Mouse (Mus musculus) embryonic facial prominence, embryonic 14.5 days (tissue): ENCODE results near the gene Calr. TPM values are rescaled to one million over a fixed set of nuclear protein-coding genes. Genes with fewer than 3 reads are reported as not detected.

ENCODE experiments used
- ATAC-seq: fragments of 200-750 bp; cut with Nextera tagmentation; 2 replicates; pipeline ENCODE4 v1.8.0; 2017; ENCODE audit warnings: low read depth, moderate number of reproducible peaks, moderate TSS enrichment
- DNase-seq: peaks from one replicate; pipeline ENCODE4 v3.0.0-alpha.2; 2015; ENCODE audit warnings: low spot score
- H3K27ac ChIP-seq: fragments of 300-500 bp; sonication (generic); replicated peaks from 2 replicates; pipeline ENCODE4 v1.5.1; 2014; ENCODE audit warnings: low read depth, mild to moderate bottlenecking, low read length, moderate library complexity
- H3K27me3 ChIP-seq: fragments of 300-500 bp; sonication (generic); replicated peaks from 2 replicates; pipeline ENCODE4 v1.6.1; 2014; ENCODE audit warnings: low read length; ENCODE audit not compliant: control insufficient read depth, insufficient read depth
- H3K36me3 ChIP-seq: fragments of 300-500 bp; sonication (generic); 2 replicates; pipeline ENCODE4 v1.6.1; 2014; ENCODE audit warnings: low read length, mixed read lengths; ENCODE audit not compliant: control insufficient read depth, insufficient read depth
- H3K4me1 ChIP-seq: fragments of 300-500 bp; sonication (generic); 2 replicates; pipeline ENCODE4 v1.6.1; 2014; ENCODE audit warnings: antibody characterized with exemption, low read length; ENCODE audit not compliant: control insufficient read depth, insufficient read depth
- H3K4me2 ChIP-seq: fragments of 300-500 bp; sonication (generic); 2 replicates; pipeline ENCODE4 v1.6.1; 2014; ENCODE audit warnings: low read depth, mild to moderate bottlenecking, low read length, moderate library complexity, mixed read lengths
- H3K4me3 ChIP-seq: fragments of 300-500 bp; sonication (generic); 2 replicates; pipeline ENCODE4 v1.5.1; 2014; ENCODE audit warnings: low read depth, mild to moderate bottlenecking, low read length
- H3K9ac ChIP-seq: fragments of 300-500 bp; sonication (generic); 2 replicates; pipeline ENCODE4 v1.6.1; 2014; ENCODE audit warnings: low read depth, mild to moderate bottlenecking, low read length, moderate library complexity, mixed read lengths
- H3K9me3 ChIP-seq: fragments of 300-500 bp; sonication (generic); 2 replicates; pipeline ENCODE4 v1.6.1; 2016; ENCODE audit warnings: low read length; ENCODE audit not compliant: control insufficient read depth
- WGBS: fragments of 180-500 bp; shearing (Covaris S2); extraction: QIAGEN DNeasy Blood & Tissue Kit; methylation state at CpG from one replicate; pipeline ENCODE4 v1.1.7; 2014; 5-methylcytosine and 5-hydroxymethylcytosine counted together
- polyA plus RNA-seq: library from polyadenylated mRNA; unstranded; fragments of >200 nt; fragmentation: Nextera tagmentation; extraction: Ambion mirVana; gene quantifications from 2 replicates; pipeline ENCODE4 v1.2.1, GENCODE M21; 2014

Gene Calr
- polyA plus RNA-seq, 1 experiment from 2014 or later = 891 TPM

GRCm38 (mm10) chr8:84847684-84848435 lies 1.1 kb upstream of the Calr start:
- peak overlapping the region; percentile 73 for H3K9ac ChIP-seq
- no peak for DNase-seq
- 43% methylated on average over 6 of the region's 6 CpGs for WGBS
- ATAC-seq = no peak
- peaks cover 31% of the 10 kb centered on the region for H3K36me3 ChIP-seq
- peak overlapping the region; percentile 74 for H3K27ac ChIP-seq
- H3K4me1 ChIP-seq = peaks cover 15% of the 10 kb centered on the region; the same call in 1 of the 2 replicates
- no peaks in the 10 kb centered on the region for H3K9me3 ChIP-seq
- no peaks in the 10 kb centered on the region for H3K27me3 ChIP-seq
- H3K4me2 ChIP-seq = peak overlapping the region; percentile 58
- peak overlapping the region; percentile 71 for H3K4me3 ChIP-seq

GRCm38 (mm10) chr8:84846094-84846721 lies 526 bp downstream of the Calr start:
- no peaks in the 10 kb centered on the region for H3K9me3 ChIP-seq
- H3K4me1 ChIP-seq = peaks cover 15% of the 10 kb centered on the region; the same call in 1 of the 2 replicates
- DNase-seq (peak; percentile 36), ATAC-seq (no peak; the same call in 1 of the 2 replicates)
- H3K4me2 ChIP-seq = peak overlapping the region; percentile 77
- H3K36me3 ChIP-seq = peaks cover 48% of the 10 kb centered on the region
- H3K4me3 ChIP-seq = peak overlapping the region; percentile 71
- H3K27ac ChIP-seq = peak overlapping the region; percentile 77
- H3K9ac ChIP-seq = peak overlapping the region; percentile 88
- under 1% methylated on average over 30 of the region's 30 CpGs for WGBS
- no peaks in the 10 kb centered on the region for H3K27me3 ChIP-seq

GRCm38 (mm10) chr8:84845355-84846093 lies 1.2 kb downstream of the Calr start:
- peaks cover 50% of the 10 kb centered on the region for H3K36me3 ChIP-seq
- H3K4me2 ChIP-seq = peak overlapping the region; percentile 77
- no peaks in the 10 kb centered on the region for H3K27me3 ChIP-seq
- H3K4me1 ChIP-seq = peaks cover 15% of the 10 kb centered on the region; the same call in 1 of the 2 replicates
- ATAC-seq = no peak
- H3K9me3 ChIP-seq = no peaks in the 10 kb centered on the region
- peak overlapping the region; percentile 88 for H3K9ac ChIP-seq
- H3K27ac ChIP-seq = peak overlapping the region; percentile 77; the same call in 1 of the 2 replicates
- H3K4me3 ChIP-seq = peak overlapping the region; percentile 71
- WGBS = 11% methylated on average over 12 of the region's 12 CpGs
- DNase-seq = peak; percentile 56

GRCm38 (mm10) chr8:84844397-84845070 lies 2.2 kb downstream of the Calr start:
- DNase-seq = no peak
- H3K27ac ChIP-seq = peak overlapping the region; percentile 8; the same call in 1 of the 2 replicates
- H3K9me3 ChIP-seq = no peaks in the 10 kb centered on the region
- H3K4me2 ChIP-seq = peak overlapping the region; percentile 77
- peaks cover 15% of the 10 kb centered on the region; the same call in 1 of the 2 replicates for H3K4me1 ChIP-seq
- H3K9ac ChIP-seq = peak overlapping the region; percentile 88
- H3K36me3 ChIP-seq = peaks cover 50% of the 10 kb centered on the region
- no peak for ATAC-seq
- H3K27me3 ChIP-seq = no peaks in the 10 kb centered on the region
- H3K4me3 ChIP-seq = peak overlapping the region; percentile 71
- 81% methylated on average over 9 of the region's 9 CpGs for WGBS

GRCm38 (mm10) chr8:84841514-84841913 lies 5.2 kb downstream of the Calr start:
- WGBS = 73% methylated on average over 1 of the region's 1 CpGs
- Histone ChIP-seq H3K27me3 (no peaks in the 10 kb centered on the region), H3K4me3 (no peak overlapping the region), H3K9me3 (no peaks in the 10 kb centered on the region), H3K4me2 (no peak overlapping the region), H3K27ac (no peak overlapping the region), H3K9ac (no peak overlapping the region), H3K36me3 (peaks cover 81% of the 10 kb centered on the region), H3K4me1 (peaks cover 27% of the 10 kb centered on the region; the same call in 1 of the 2 replicates)
- no peak for ATAC-seq
- no peak for DNase-seq

- no peaks in the 10 kb centered on the region for H3K9me3 ChIP-seq
- H3K36me3 ChIP-seq = peaks cover 86% of the 10 kb centered on the region
- peaks cover 27% of the 10 kb centered on the region; the same call in 1 of the 2 replicates for H3K4me1 ChIP-seq
- DNase-seq (peak; percentile 98), ATAC-seq (peak; percentile 94)
- peak within 1 kb of the TSS; percentile 92 for H3K9ac ChIP-seq
- H3K27ac ChIP-seq = peak within 1 kb of the TSS; percentile 88
- H3K27me3 ChIP-seq = no peaks in the 10 kb centered on the region
- H3K4me2 ChIP-seq = peak within 1 kb of the TSS; percentile 62
- WGBS = under 1% methylated on average over 16 of the region's 55 CpGs
- H3K4me3 ChIP-seq = peak within 1 kb of the TSS; percentile 81
Observed at GRCm38 (mm10) chr8:84840248-84840999, 6.3 kb downstream of the Calr start, which contains the start of gene Rad23a. Gene Rad23a, minus strand, starts transcription at chr8:84840665.

GRCm38 (mm10) chr8:84839875-84840247 lies 6.9 kb downstream of the Calr start:
- no peak for DNase-seq
- Histone ChIP-seq H3K27me3 (no peaks in the 10 kb centered on the region), H3K4me1 (peaks cover 24% of the 10 kb centered on the region), H3K9ac (peak overlapping the region; percentile 92), H3K27ac (peak overlapping the region; percentile 88), H3K9me3 (no peaks in the 10 kb centered on the region), H3K36me3 (peaks cover 85% of the 10 kb centered on the region), H3K4me3 (peak overlapping the region; percentile 81), H3K4me2 (peak overlapping the region; percentile 62)
- ATAC-seq = no peak
- WGBS = under 1% methylated on average over 7 of the region's 7 CpGs
